Comparison of ENCODE assay signal across 9 mouse cellular contexts in the genomic region with DNA sequence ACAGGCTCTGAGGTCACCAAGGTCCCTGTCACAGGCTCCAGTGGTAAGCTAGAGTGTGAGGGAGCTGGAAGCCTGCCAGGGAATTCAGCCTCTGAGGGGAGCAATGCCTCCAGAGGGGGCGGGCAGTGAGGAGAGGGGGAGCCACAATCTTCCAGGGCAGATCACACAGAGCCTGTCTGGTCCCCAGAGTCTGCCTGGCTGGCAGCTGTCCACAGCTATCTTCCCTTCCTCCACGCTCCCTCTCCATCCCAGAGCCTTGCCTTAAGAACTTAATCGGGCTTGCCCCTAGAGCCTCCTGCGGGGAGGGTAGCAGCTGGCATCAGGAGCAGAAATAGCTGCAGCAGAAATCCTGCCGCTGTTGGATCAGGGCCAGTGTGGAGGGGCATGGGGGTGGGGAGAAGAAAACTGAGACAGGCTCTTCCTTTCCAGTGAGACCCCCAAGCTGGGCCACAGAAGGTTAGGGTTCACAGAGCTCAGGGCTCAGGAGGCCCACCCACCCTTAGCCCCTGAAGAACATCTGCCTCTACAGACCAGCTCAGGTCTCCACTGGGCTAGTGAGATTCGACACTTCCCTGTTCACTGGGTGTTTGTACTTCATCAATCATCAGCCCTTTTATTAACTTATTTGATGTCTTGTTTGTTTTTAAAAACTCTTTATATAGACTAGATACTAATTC. TPM values are rescaled to one million over a fixed set of nuclear protein-coding genes. Genes with fewer than 3 reads are reported as not detected.
DNase-seq lines count a peak whose midpoint lies in the region; ATAC-seq and TF ChIP-seq lines count a peak whose summit lies in the region.
"Had no signal": no experiment of that assay in that cellular context is flagged by ENCODE, and none has a peak within 500 bp of the region (broad histone marks: within the 10 kb centered on the region; RNA-seq: fewer than 3 reads in every experiment).

No protein-coding gene starts in this region.

- no peaks in the 10 kb centered on the region for H3K9me3 ChIP-seq in lung, postnatal 0 days (ENCODE audit: low read length)

- peak; percentile 44 for DNase-seq in gastrocnemius, postnatal 14 days
- no peak for DNase-seq in gastrocnemius, adult 18-20 months (ENCODE audit: low spot score)
- peak; percentile 19 for DNase-seq in embryo, embryonic 10.5 days (ENCODE audit: low spot score)
- peak; percentile 26 to 42 for DNase-seq in heart, postnatal 36 days
- DNase-seq in lung, postnatal 0 days (ENCODE audit: low spot score) = peak; percentile 57
- peak; percentile 89 for DNase-seq in retina, postnatal 7 days (ENCODE audit: low read depth, low spot score)
- no peak for DNase-seq in thymus, adult 18-20 months
- no peak for DNase-seq in urinary bladder, postnatal 25 days (ENCODE audit: low spot score)

- H3K4me3 ChIP-seq in lung, postnatal 0 days (ENCODE audit: low read depth, low read length) = no peak overlapping the region

- no peak overlapping the region for H3K4me2 ChIP-seq in lung, postnatal 0 days (replicated peaks; ENCODE audit: low read depth, low read length)

- TF ChIP-seq CTCF in lung, postnatal 0 days (IDR thresholded peaks at IDR 0.05) = no peak

- 19% methylated on average over 5 of the region's 6 CpGs for WGBS in lung, postnatal 0 days

- H3K36me3 ChIP-seq in lung, postnatal 0 days (ENCODE audit: insufficient read depth, low read length) = no peaks in the 10 kb centered on the region

- peak; percentile 73 for ATAC-seq in lung, postnatal 0 days

- no peak for TF ChIP-seq EP300 in lung, postnatal 0 days (IDR thresholded peaks at IDR 0.05)

- no peaks in the 10 kb centered on the region for H3K27me3 ChIP-seq in lung, postnatal 0 days (replicated peaks; ENCODE audit: insufficient read depth, low read length)
- H3K27me3 ChIP-seq: CH12.LX had no signal

- intact Hi-C loops in gastrocnemius, postnatal 14 days (cut with DNase I; ENCODE audit: low total_unique reads) = no loop called here
- intact Hi-C loops in heart, postnatal 36 days (cut with DNase I) = no loop called here

- H3K4me1 ChIP-seq in lung, postnatal 0 days (ENCODE audit: insufficient read depth, low read depth, low read length) = no peaks in the 10 kb centered on the region

- no peak overlapping the region for H3K27ac ChIP-seq in lung, postnatal 0 days (ENCODE audit: low read length)

- no peak overlapping the region for H3K9ac ChIP-seq in lung, postnatal 0 days (replicated peaks; ENCODE audit: low read depth)

RNA-seq across cellular contexts. Expression of a gene that starts 4.4 kb away (rescaled TPM):
- total RNA-seq in gastrocnemius, postnatal 14 days (2021) = under 1 TPM in 1 of 2 experiments, not detected in 1; 0.06 TPM
- total RNA-seq in gastrocnemius, adult 18-20 months (2021) = not detected
- total RNA-seq in heart, postnatal 36 days (2021) = under 1 TPM; 0.16 to 0.53 TPM
- 3.7 and 4.6 TPM in 2 replicates for polyA plus RNA-seq in lung, postnatal 0 days (2015; fragmentation: Nextera tagmentation; extraction: Ambion mirVana)

Comparison
In these comparisons a context has a peak if more than half of its experiments do, and no peak if none do; other contexts are left out.
1. DNase-seq: peak in gastrocnemius, postnatal 14 days (single experiment), embryo, embryonic 10.5 days (single experiment), heart, postnatal 36 days (2 of 2), lung, postnatal 0 days (single experiment) and retina, postnatal 7 days (single experiment); none in gastrocnemius, adult 18-20 months (single experiment), thymus, adult 18-20 months (0 of 2) and urinary bladder, postnatal 25 days (single experiment).